Mouse (Mus musculus) testis, adult 2 months (tissue): ENCODE measurements around the gene Cdh22.

Experiments used
- CTCF ChIP-seq: fragments of 200-500 bp; IDR thresholded peaks from 2 replicates; pipeline ENCODE4 v1.5.1; 2012; ENCODE audit warnings: low read depth, mild to moderate bottlenecking, inconsistent platforms, low read length, moderate library complexity; ENCODE audit not compliant: control insufficient read depth, insufficient read depth, insufficient replicate concordance
- POLR2A ChIP-seq: fragments of 200-500 bp; IDR thresholded peaks from 2 replicates; pipeline ENCODE4 v1.6.1; 2012; ENCODE audit warnings: low read depth, mild to moderate bottlenecking, inconsistent platforms, low read length, moderate library complexity; ENCODE audit not compliant: control insufficient read depth

GRCm38 (mm10) chr2:165143487-165143886 is 91.2 kb downstream of the Cdh22 start:
- no peak for TF ChIP-seq CTCF
- TF ChIP-seq POLR2A = no peak
